Mouse (Mus musculus): Measurements from ENCODE around the gene Reln.

- TF ChIP-seq POLR2A (IDR thresholded peaks at IDR 0.05; ENCODE audit: control insufficient read depth, extremely low read depth, insufficient read depth, low read length, poor library complexity) (no peak), CTCF (IDR thresholded peaks at IDR 0.05; ENCODE audit: borderline replicate concordance, control insufficient read depth, extremely low read depth, insufficient read depth, low read length, poor library complexity) (no peak)
Observed at GRCm38 (mm10) chr5:21934173-21934698, 410.3 kb downstream of the Reln start.

Measured in thymus, adult 2 months (tissue).